Mouse (Mus musculus): ENCODE measurements around the gene Spice1. TPM values are rescaled to one million over a fixed set of nuclear protein-coding genes. Genes with fewer than 3 reads are reported as not detected.

Spice1 gene
- polyA plus RNA-seq, 1 experiment from 2014 or later: 23.8 TPM

DNA sequence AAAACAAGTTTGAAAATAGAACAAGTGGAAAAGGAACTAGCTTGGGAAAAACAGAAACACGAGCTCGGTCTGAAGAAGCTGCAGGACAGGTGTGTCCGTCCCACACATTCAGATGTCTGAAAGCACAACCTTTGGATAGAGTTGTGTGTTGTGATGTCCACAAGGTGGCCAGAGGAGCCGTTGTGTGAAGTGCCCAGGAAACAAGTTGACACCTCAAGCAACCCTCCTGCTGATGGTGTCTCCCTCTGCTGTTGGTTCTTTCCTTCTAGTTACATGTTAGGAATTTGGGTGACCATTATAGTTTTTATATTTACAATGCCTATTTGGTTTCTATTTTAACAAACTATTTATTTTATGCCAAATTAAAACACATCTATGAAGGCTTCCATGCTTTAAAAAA, 88.6 kb downstream of the Spice1 start:
- Histone ChIP-seq H3K9me3 (no peaks in the 10 kb centered on the region), H3K4me1 (no peaks in the 10 kb centered on the region), H3K4me3 (no peak overlapping the region), H3K27me3 (ENCODE audit: insufficient read depth, poor library complexity, severe bottlenecking) (no peaks in the 10 kb centered on the region), H3K36me3 (no peaks in the 10 kb centered on the region), H3K27ac (no peak overlapping the region)
- no peak for DNase-seq (ENCODE audit: low spot score)
- WGBS: 64% methylated on average over 4 of the region's 4 CpGs

Other genes with a start within 250 kb of the Spice1 start
- 38.1 and 39.2 TPM in 2 replicates for gene Atp6v1a, start 207.4 kb upstream of the Spice1 start, polyA plus RNA-seq (2016; fragmentation: Nextera tagmentation; extraction: Ambion mirVana)
- gene Naa50, start 207.3 kb upstream of the Spice1 start, polyA plus RNA-seq (2016; fragmentation: Nextera tagmentation; extraction: Ambion mirVana): 101 and 126 TPM in 2 replicates
- gene Usf3, start 173.9 kb upstream of the Spice1 start, polyA plus RNA-seq (2016; fragmentation: Nextera tagmentation; extraction: Ambion mirVana): 2.4 and 2.8 TPM in 2 replicates
- gene Sidt1, start 13.9 kb upstream of the Spice1 start, polyA plus RNA-seq (2016; fragmentation: Nextera tagmentation; extraction: Ambion mirVana): not detected in 2 replicates
- 0.21 and 0.26 TPM in 2 replicates for gene Cfap44, start 47.7 kb downstream of the Spice1 start, polyA plus RNA-seq (2016; fragmentation: Nextera tagmentation; extraction: Ambion mirVana)
- 5.4 and 8.7 TPM in 2 replicates for gene Boc, start 211.8 kb downstream of the Spice1 start, polyA plus RNA-seq (2016; fragmentation: Nextera tagmentation; extraction: Ambion mirVana)